Mouse (Mus musculus) cerebellum, adult 8-10 months (tissue): ENCODE data around the gene Ssmem1.

Experiments used
- DNase-seq: peaks from one replicate; pipeline ENCODE4 v3.0.0; 2022

Ssmem1 gene

DNA sequence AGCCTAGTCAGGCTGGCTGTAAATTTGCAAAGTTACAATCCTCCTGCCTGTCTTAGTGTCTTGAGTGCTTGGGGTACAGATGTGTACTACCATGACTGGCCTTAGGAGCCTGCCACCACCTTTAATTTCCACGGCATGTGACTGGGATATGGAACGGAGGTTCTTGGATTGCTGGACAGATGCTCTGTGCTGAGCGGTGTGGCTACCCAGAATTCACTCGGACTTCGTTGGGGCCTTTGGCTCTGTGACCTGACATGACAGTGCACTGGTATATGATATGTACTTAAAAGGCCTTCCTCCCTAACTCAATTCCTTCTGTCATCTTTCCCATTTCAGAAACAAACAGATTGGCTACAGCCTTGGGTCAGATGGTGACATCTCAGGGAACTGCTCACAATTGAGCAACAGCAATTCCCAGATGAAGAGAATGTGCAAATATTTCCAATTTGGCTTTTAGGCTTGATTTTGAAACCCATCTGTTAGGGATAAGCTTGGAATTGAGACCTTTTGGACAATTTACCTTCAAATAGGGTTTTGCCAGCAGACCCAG, 45.0 kb downstream of the Ssmem1 start:
- no peak for DNase-seq

DNA sequence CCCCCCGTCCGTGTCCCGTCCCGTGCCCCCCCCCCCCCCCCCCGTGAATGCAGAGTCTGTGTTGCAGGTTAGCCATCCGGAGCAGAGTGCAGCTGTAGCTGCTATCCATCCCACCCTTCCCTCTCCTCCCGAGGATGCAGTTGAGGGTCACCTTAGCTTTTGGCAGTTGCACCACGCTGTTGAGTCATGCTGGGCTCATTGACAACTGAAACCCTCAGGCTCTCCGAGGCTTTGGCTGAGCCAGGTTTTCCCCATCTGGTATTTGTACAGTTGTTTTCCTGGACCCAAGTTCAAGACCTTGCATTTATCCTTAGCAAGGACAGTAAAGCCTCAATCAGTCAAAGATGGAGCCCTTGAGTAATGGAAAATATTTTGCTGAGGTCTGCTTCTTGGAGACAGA, 46.4 kb downstream of the Ssmem1 start:
- no peak for DNase-seq

- no peak for DNase-seq
These were observed 50.1 kb downstream of the Ssmem1 start for GRCm38 (mm10) chr6:30559726-30560125.

DNA sequence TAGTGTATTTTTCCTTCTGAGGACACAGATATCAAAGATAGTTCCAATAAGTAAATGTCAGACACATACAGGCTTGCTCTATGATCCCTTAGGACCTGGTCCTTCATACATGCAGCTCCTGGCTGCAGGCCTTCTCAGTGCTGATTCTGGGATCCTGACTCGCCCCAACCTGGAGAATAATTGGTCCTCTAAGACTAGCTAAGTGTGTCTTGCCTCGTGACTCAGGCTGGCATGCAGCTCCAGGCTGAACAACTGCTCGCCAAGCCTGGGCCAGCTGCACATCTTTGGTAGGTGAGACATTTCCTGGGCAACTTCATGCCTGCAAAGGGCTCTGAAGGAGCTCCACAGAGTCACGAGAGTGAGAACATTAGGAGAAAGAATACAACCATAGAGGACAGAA, 52.5 kb downstream of the Ssmem1 start:
- DNase-seq: no peak

DNA sequence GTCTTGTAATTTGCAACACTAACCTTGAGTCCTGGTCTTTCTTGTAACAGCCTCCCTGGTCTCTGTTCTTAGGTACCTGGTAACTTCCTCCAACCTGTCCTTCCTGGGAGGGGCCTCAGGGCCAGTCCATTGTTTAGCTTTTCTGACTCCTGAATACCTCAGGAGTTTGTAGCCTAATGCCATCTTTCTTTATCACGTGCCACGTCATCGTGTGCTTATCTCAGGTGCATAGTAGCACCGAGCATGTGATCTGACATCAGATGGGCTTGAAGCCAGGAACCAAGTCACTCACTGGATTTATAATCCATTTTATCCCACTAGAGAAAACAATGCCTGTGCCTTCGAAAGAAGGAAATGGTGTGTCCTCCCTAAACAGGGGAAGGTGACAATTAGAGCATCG, 53.9 kb downstream of the Ssmem1 start:
- no peak for DNase-seq

GRCm38 (mm10) chr6:30564051-30564450, 54.4 kb downstream of the Ssmem1 start:
- DNase-seq: no peak

DNA sequence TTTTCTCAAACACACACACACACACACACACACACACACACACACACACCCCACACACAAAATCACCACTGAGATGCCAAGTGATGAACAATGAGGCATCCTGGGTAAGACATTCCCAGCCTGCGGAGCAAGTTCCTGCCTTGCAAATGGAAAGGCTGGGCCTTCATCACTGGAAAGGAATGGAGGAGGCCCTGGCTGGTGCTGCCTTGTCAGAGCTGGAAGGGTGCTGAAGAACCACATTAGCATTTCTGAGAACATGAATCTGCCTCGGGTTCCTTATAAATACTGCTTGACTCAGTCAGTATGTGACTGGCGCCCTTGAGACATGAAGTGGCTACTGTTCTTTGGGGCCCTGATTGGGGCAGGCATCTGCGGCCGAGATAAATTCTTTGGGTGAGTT, 58.4 kb downstream of the Ssmem1 start, which contains the start of gene Cpa4:
TSS of gene Cpa4 (plus strand) at position 301 of the 400 bp plus-strand sequence.
- DNase-seq: no peak

GRCm38 (mm10) chr6:30569331-30569730, 59.7 kb downstream of the Ssmem1 start:
- no peak for DNase-seq
